Mouse (Mus musculus) hindbrain, postnatal 0 days (tissue): ENCODE data around the gene Col9a1. TPM values are rescaled to one million over a fixed set of nuclear protein-coding genes. Genes with fewer than 3 reads are reported as not detected.

ENCODE experiments used
- ATAC-seq: fragments of 200-750 bp; cut with Nextera tagmentation; 2 replicates; pipeline ENCODE4 v1.8.0; 2017; ENCODE audit warnings: mild to moderate bottlenecking, moderate TSS enrichment, moderate library complexity
- DNase-seq: peaks from one replicate; pipeline ENCODE4 v3.0.0-alpha.2; 2015; ENCODE audit warnings: low spot score
- H3K27ac ChIP-seq: fragments of 300-500 bp; sonication (generic); 2 replicates; pipeline ENCODE4 v1.5.1; 2014; ENCODE audit warnings: mild to moderate bottlenecking
- H3K27me3 ChIP-seq: fragments of 300-500 bp; sonication (generic); 2 replicates; pipeline ENCODE4 v1.6.1; 2014; ENCODE audit warnings: low read length, mixed read lengths; ENCODE audit not compliant: insufficient read depth
- H3K36me3 ChIP-seq: fragments of 300-500 bp; sonication (generic); 2 replicates; pipeline ENCODE4 v1.6.1; 2014; ENCODE audit warnings: low read length, mixed read lengths; ENCODE audit not compliant: insufficient read depth
- H3K4me1 ChIP-seq: fragments of 300-500 bp; sonication (generic); 2 replicates; pipeline ENCODE4 v1.6.1; 2014; ENCODE audit warnings: antibody characterized with exemption, low read length, mixed read lengths; ENCODE audit not compliant: insufficient read depth
- H3K4me2 ChIP-seq: fragments of 300-500 bp; sonication (generic); 2 replicates; pipeline ENCODE4 v1.6.1; 2014; ENCODE audit warnings: low read depth, mild to moderate bottlenecking, low read length, moderate library complexity, mixed read lengths
- H3K4me3 ChIP-seq: fragments of 300-500 bp; sonication (generic); 2 replicates; pipeline ENCODE4 v1.5.1; 2014; ENCODE audit warnings: low read length
- H3K9ac ChIP-seq: fragments of 300-500 bp; sonication (generic); replicated peaks from 2 replicates; pipeline ENCODE4 v1.6.1; 2014; ENCODE audit warnings: mild to moderate bottlenecking, low read length, moderate library complexity, mixed read lengths
- H3K9me3 ChIP-seq: fragments of 300-500 bp; sonication (generic); 2 replicates; pipeline ENCODE4 v1.6.1; 2016; ENCODE audit warnings: low read length, mixed read lengths
- CTCF ChIP-seq: IDR thresholded peaks from 2 replicates; pipeline ENCODE4 v1.5.1; 2016; ENCODE audit warnings: antibody characterized with exemption, control low read depth, low read depth
- WGBS: fragments of 180-500 bp; shearing (Covaris S2); extraction: QIAGEN DNeasy Blood & Tissue Kit; methylation state at CpG from one replicate; pipeline ENCODE4 v1.1.7; 2014; 5-methylcytosine and 5-hydroxymethylcytosine counted together
- polyA plus RNA-seq: library from polyadenylated mRNA; unstranded; fragments of >200 nt; fragmentation: Nextera tagmentation; extraction: Ambion mirVana; gene quantifications from 2 replicates; pipeline ENCODE4 v1.2.1, GENCODE M21; 2015
- total RNA-seq: library from RNA; depleted of rRNA; stranded (reverse); fragments of >200 nt; gene quantifications from 2 replicates; pipeline ENCODE4 v1.2.3, GENCODE M21; 2014; rRNA removed

Col9a1 gene
- total and polyA plus RNA-seq, 2 experiments from 2014 or later, result 3.0 to 3.7 TPM

DNA sequence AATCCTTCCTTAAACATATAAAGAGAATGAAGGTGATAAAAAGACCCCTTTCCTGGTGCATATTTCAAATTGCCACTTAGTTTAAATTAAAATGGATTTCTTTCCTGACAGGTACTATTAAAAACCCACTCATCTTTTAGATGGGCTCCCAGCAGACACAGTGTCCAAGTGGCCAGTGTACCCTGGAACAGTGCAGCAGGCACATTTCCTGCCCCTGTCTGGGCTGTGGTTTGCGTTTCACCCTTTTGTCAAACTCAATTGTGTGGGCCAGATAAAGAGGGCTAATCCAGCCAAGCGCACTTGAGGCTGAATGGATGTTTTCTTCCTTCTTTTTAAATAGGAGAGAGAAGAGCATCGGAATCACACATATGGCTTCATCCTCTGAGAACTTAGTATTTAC, 89.6 kb downstream of the Col9a1 start:
- H3K4me3 ChIP-seq, result no peak overlapping the region
- no peak for DNase-seq
- no peaks in the 10 kb centered on the region for H3K36me3 ChIP-seq
- H3K27ac ChIP-seq, result no peak overlapping the region
- WGBS, result 48% methylated on average over 3 of the region's 3 CpGs
- no peaks in the 10 kb centered on the region for H3K9me3 ChIP-seq
- no peak for TF ChIP-seq CTCF
- H3K4me1 ChIP-seq, result no peaks in the 10 kb centered on the region
- H3K27me3 ChIP-seq, result no peaks in the 10 kb centered on the region
- no peak overlapping the region for H3K4me2 ChIP-seq
- no peak for ATAC-seq
- H3K9ac ChIP-seq, result no peak overlapping the region

DNA sequence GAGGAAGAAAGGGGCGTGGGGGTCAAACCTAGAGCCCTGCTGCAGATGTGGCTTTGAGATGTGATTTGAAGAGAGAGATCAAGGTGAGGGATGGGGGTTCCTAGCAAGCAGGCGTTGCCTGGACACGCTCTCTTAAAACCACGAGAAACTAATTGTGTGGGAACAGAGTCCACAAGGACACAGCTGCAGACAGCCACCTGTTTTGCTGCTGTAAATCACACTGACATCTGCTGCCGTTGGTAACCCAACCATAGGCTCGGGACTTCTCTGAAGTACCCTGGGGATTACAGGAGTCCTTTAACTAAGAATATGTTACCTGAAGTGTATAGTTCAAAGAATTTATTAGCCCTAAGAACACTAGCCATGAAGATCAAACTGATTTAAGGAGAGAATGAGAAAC, 109.0 kb downstream of the Col9a1 start:
- H3K4me3 ChIP-seq, result no peak overlapping the region
- TF ChIP-seq CTCF, result no peak
- no peaks in the 10 kb centered on the region for H3K27me3 ChIP-seq
- DNase-seq (no peak), ATAC-seq (no peak)
- H3K9ac ChIP-seq, result no peak overlapping the region
- H3K9me3 ChIP-seq, result no peaks in the 10 kb centered on the region
- no peaks in the 10 kb centered on the region for H3K4me1 ChIP-seq
- no peak overlapping the region for H3K4me2 ChIP-seq
- 47% methylated on average over 6 of the region's 6 CpGs for WGBS
- no peak overlapping the region for H3K27ac ChIP-seq
- no peaks in the 10 kb centered on the region for H3K36me3 ChIP-seq

DNA sequence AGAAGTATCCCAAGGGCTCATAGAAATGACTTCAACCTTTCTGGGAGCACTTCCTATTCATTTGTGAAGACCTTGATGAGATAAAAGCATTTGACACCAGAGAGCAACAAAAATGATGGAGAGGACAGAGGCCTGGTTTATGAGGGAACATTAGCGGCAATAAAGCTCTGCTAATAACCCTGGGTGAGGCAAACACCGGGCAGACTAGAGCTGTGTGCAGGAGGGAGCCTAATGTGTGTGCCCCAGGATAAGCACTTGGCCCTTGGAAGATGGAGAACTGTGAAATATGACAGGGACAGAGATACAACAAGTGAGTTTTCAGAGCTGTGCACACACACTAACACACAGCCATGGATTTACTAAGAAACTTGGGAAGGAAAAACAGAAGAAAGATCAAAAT, 115.1 kb downstream of the Col9a1 start:
- Histone ChIP-seq H3K9me3 (no peaks in the 10 kb centered on the region), H3K36me3 (no peaks in the 10 kb centered on the region), H3K27ac (no peak overlapping the region), H3K9ac (no peak overlapping the region), H3K4me3 (no peak overlapping the region), H3K27me3 (no peaks in the 10 kb centered on the region), H3K4me2 (no peak overlapping the region), H3K4me1 (no peaks in the 10 kb centered on the region)
- no peak for ATAC-seq
- no peak for DNase-seq
- WGBS, result 70% methylated on average over 2 of the region's 2 CpGs
- no peak for TF ChIP-seq CTCF

DNA sequence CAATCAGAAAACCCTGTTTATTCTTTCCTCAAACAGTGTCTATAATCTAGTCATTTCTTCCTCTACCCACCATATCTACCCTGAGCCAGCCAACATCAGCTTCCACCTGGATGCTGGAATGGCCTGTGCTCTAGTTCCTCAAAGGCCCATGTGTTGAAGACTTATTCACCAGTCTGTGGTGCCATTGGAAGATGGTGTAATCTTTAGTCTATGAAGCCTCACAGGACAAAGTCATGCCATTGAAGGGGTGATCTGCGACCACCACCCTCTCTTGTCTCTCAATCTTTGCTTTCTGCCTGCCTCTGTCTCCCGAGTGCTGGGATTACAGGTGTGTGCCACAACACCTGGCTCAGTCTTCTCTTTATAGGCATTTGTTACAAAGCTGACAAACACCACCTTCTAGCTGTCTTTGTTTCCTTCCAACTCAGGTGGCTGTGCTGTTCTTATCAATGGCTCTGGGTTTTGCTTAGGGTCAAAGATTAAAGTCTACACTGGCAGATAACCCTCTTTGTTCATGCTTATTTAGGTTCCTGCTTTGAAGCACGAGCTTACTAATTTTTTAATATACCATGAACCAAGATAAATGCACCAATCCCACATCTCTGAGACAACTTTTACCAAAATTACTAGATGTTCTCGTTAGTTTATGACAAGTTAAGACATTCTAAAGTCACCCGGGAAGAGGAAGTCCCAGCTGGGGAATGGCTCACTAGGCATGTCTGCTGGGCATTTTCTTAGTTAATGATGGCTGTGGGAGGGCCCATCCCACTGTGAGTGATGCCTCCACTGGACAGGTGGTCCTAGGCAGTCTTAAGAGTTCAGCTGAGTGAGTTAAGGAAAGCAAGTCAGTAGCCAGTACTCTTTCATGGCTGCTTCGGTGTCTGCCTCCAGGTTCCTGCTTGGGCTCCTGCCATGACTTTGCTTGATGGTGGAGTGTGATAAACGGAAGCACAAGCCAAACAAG, 117.9 kb downstream of the Col9a1 start:
- 83% methylated on average over 7 of the region's 7 CpGs for WGBS
- no peak for DNase-seq
- no peak for TF ChIP-seq CTCF
- no peaks in the 10 kb centered on the region for H3K4me1 ChIP-seq
- no peaks in the 10 kb centered on the region for H3K27me3 ChIP-seq
- no peak for ATAC-seq
- no peaks in the 10 kb centered on the region for H3K9me3 ChIP-seq
- H3K4me3 ChIP-seq, result no peak overlapping the region
- no peak overlapping the region for H3K27ac ChIP-seq
- no peak overlapping the region for H3K9ac ChIP-seq
- H3K36me3 ChIP-seq, result no peaks in the 10 kb centered on the region
- no peak overlapping the region for H3K4me2 ChIP-seq

DNA sequence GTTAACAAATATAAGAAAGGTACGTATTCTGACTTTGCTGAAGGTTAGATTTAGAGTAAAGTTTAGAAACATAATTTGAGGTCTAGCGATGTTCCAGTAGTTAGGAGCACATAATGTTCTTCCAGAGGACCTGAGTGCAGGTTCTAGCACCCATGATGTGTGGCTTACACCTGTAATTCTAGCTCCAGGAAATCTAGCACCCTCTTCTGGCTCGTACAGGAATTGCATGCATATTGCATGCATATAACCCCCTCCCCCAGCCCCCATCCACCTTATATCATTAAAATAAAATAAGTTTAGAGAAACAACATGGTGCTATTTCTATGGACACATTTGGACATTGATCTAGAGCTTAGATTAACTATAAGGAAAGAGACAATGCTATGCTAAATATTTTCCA, 123.3 kb downstream of the Col9a1 start:
- Histone ChIP-seq H3K27ac (no peak overlapping the region), H3K4me1 (no peaks in the 10 kb centered on the region), H3K27me3 (no peaks in the 10 kb centered on the region), H3K36me3 (no peaks in the 10 kb centered on the region), H3K4me3 (no peak overlapping the region), H3K9ac (no peak overlapping the region), H3K4me2 (no peak overlapping the region), H3K9me3 (no peaks in the 10 kb centered on the region)
- DNase-seq (no peak), ATAC-seq (no peak)
- 86% methylated on average over 3 of the region's 3 CpGs for WGBS
- TF ChIP-seq CTCF, result peak; percentile 34; the same call in 1 of the 2 replicates

Other genes starting within 250 kb of the Col9a1 start
- 33.5 and 46.9 TPM in 2 replicates for gene Sdhaf4, start 172.0 kb upstream of the Col9a1 start, total RNA-seq
- gene Sdhaf4, start 172.0 kb upstream of the Col9a1 start, polyA plus RNA-seq, result 105 and 111 TPM in 2 replicates
- 29.8 and 31.9 TPM in 2 replicates for gene Fam135a, start 77.3 kb upstream of the Col9a1 start, total RNA-seq
- 23.0 and 26.3 TPM in 2 replicates for gene Fam135a, start 77.3 kb upstream of the Col9a1 start, polyA plus RNA-seq